Mouse (Mus musculus) lung, embryonic 15.5 days (tissue): ENCODE data around the gene Eef1akmt2. TPM values are rescaled to one million over a fixed set of nuclear protein-coding genes. Genes with fewer than 3 reads are reported as not detected.

Experiments used
- ATAC-seq: fragments of 200-750 bp; cut with Nextera tagmentation; 2 replicates; pipeline ENCODE4 v1.8.0; 2017; ENCODE audit warnings: moderate number of reproducible peaks, borderline replicate concordance; ENCODE audit not compliant: low FRiP score, low TSS enrichment; ENCODE audit errors: extremely low read depth
- H3K27ac ChIP-seq: fragments of 300-500 bp; sonication (generic); 2 replicates; pipeline ENCODE4 v1.5.1; 2015; ENCODE audit warnings: moderate library complexity, mild to moderate bottlenecking, inconsistent platforms
- H3K27me3 ChIP-seq: fragments of 300-500 bp; sonication (generic); 2 replicates; pipeline ENCODE4 v1.6.1; 2015; ENCODE audit warnings: inconsistent platforms
- H3K36me3 ChIP-seq: fragments of 300-500 bp; sonication (generic); 2 replicates; pipeline ENCODE4 v1.6.1; 2015; ENCODE audit warnings: inconsistent platforms
- H3K4me1 ChIP-seq: fragments of 300-500 bp; sonication (generic); 2 replicates; pipeline ENCODE4 v1.6.1; 2015; ENCODE audit warnings: inconsistent platforms
- H3K4me2 ChIP-seq: fragments of 300-500 bp; sonication (generic); 2 replicates; pipeline ENCODE4 v1.6.1; 2015; ENCODE audit warnings: inconsistent platforms, mild to moderate bottlenecking, moderate library complexity
- H3K4me3 ChIP-seq: fragments of 300-500 bp; sonication (generic); 2 replicates; pipeline ENCODE4 v1.5.1; 2015; ENCODE audit warnings: mild to moderate bottlenecking, inconsistent platforms
- H3K9ac ChIP-seq: fragments of 300-500 bp; sonication (generic); 2 replicates; pipeline ENCODE4 v1.6.1; 2015; ENCODE audit warnings: inconsistent platforms
- H3K9me3 ChIP-seq: fragments of 300-500 bp; sonication (generic); 2 replicates; pipeline ENCODE4 v1.6.1; 2016; ENCODE audit warnings: inconsistent platforms
- WGBS: fragments of 180-500 bp; shearing (Covaris S2); methylation state at CpG from one replicate; pipeline ENCODE4 v1.1.7; 2015; 5-methylcytosine and 5-hydroxymethylcytosine counted together
- polyA plus RNA-seq: library from polyadenylated mRNA; unstranded; fragments of >200 nt; fragmentation: Nextera tagmentation; extraction: Ambion mirVana; gene quantifications from 2 replicates; pipeline ENCODE4 v1.2.1, GENCODE M21; 2015

The Eef1akmt2 gene
- polyA plus RNA-seq, 1 experiment from 2014 or later, result 59.6 TPM

DNA sequence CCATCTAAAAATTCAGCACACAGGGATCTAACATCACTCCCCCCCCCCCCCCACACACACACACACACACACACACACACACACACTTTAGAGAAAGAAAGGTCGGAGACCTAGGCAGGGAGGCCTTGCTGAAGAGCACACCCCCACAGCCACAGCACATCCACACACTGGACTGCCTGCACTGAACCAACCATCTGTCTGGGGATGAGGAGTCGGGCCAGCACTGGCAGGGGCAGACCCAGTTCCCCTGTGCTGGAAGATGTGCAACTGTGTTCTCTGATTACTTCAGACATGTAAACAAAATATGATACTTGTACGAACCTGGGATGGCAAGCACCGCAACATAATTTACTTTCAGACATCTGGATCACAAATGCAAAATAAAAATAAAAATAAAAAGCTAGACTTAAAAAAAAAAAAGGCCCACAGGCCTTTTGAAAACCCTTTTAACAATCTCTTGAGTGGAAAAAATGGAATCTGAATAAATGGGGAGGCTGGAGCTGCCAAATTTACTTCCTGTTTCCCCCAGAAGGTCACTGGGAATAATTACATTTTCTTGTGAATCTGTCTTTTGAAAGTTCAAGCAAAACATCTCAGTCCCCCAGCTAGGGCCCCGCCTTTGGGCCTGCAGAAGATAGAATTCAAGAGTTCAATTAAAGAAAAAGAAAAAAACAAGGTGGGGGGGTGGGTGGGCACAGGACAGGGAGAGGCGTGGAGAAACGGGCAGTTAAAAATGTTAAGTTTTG, 44.2 kb downstream of the Eef1akmt2 start:
- H3K27me3 ChIP-seq, result no peaks in the 10 kb centered on the region
- H3K4me3 ChIP-seq, result no peak overlapping the region
- WGBS, result 42% methylated on average over 7 of the region's 7 CpGs
- no peak overlapping the region for H3K9ac ChIP-seq
- no peak for ATAC-seq
- H3K36me3 ChIP-seq, result no peaks in the 10 kb centered on the region
- peaks cover 81% of the 10 kb centered on the region for H3K4me1 ChIP-seq
- peak overlapping the region; percentile 76 for H3K27ac ChIP-seq
- H3K4me2 ChIP-seq, result peak overlapping the region; percentile 85; the same call in 1 of the 2 replicates
- no peaks in the 10 kb centered on the region for H3K9me3 ChIP-seq

DNA sequence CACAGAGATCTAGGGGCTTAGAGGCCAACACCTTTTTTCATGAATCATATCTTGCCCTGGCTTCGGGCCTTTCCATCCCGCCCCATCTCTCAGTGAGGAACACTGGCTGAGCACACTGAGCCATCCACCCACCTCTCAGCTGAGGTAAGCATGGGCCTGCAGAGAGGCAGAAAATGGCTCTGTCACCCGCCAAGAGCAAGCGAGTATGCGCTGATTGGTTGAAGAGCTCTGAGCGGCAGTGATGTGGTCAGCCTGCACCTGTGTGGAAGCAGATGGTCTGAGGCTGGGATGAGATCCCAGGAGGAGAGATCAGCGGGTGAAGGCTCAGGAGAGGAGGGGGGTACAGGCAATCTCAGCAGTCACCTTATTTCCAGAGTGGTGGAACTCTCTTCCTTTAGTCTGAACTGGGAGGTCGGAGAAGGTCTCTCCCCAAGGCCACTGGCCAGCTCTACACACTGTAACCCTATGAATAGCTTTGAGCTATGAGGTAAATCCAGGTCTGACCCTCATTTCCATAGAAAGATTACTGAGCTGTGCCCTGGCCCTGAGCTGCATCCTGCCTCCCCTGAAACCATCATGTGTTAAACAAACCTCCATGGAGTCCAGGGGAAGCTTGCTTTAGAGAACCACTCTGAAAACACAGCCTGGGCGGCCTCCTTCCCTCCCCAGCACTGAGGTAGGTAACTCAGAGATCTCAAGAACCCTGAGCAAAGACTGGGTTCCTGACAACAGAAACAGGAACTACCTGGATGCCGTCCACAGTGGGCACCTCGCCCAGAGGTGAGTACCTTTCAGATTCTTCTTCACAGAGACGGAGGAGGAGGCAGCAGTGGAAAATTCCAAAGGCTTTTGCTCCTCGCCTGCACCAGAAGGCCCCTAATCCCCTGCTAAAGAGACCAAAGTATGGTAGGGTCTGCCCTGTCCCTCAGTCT, 45.3 kb downstream of the Eef1akmt2 start:
- 60% methylated on average over 13 of the region's 13 CpGs for WGBS
- H3K9me3 ChIP-seq, result no peaks in the 10 kb centered on the region
- H3K4me2 ChIP-seq, result no peak overlapping the region
- H3K4me1 ChIP-seq, result peaks cover 86% of the 10 kb centered on the region
- H3K9ac ChIP-seq, result no peak overlapping the region
- ATAC-seq, result no peak
- H3K27ac ChIP-seq, result peak overlapping the region; percentile 76
- H3K27me3 ChIP-seq, result no peaks in the 10 kb centered on the region
- no peaks in the 10 kb centered on the region for H3K36me3 ChIP-seq
- no peak overlapping the region for H3K4me3 ChIP-seq

DNA sequence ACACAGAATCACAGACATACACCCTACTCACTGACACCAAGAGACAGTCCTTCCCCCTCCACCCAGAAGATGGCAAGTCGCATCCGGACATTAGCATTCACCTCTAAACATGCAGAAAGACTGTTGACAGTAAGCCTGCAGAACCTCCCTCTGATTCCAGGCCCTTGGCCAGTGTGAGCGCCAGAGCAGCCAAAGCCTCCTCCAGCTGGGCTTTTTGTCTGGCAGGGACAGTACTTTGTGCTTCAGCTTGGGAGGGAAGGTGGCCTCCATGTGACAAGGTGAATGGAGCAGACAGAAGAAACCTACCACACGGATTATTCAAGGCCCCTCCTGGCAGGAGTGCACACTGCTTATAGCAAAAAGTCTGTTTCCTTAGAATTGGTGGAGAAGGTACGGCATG, 46.2 kb downstream of the Eef1akmt2 start:
- no peak overlapping the region for H3K4me3 ChIP-seq
- H3K27me3 ChIP-seq, result no peaks in the 10 kb centered on the region
- H3K27ac ChIP-seq, result peak overlapping the region; percentile 76
- WGBS, result 72% methylated on average over 5 of the region's 5 CpGs
- no peak overlapping the region for H3K4me2 ChIP-seq
- H3K4me1 ChIP-seq, result peaks cover 87% of the 10 kb centered on the region
- H3K9me3 ChIP-seq, result no peaks in the 10 kb centered on the region
- no peaks in the 10 kb centered on the region for H3K36me3 ChIP-seq
- no peak for ATAC-seq
- H3K9ac ChIP-seq, result no peak overlapping the region

DNA sequence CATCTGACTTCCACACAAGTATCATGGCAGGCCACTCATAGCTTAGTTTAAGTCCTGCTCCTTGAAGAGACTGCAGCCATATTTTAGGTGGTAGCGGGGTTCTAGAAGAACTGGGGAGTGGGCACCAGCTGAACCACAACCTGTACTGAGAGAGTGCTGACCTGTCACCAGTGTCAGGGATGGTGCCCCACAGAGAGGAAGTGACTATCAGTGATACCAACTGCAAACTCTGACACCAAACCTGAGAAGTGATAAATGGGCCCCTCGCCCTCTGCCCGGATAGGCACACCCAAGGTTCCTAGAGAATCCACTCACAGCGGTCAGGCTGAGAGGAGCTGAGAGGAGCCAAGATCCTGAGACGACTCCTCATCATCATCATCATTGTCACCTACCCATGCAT, 47.5 kb downstream of the Eef1akmt2 start:
- no peak for ATAC-seq
- WGBS, result 76% methylated on average over 5 of the region's 5 CpGs

DNA sequence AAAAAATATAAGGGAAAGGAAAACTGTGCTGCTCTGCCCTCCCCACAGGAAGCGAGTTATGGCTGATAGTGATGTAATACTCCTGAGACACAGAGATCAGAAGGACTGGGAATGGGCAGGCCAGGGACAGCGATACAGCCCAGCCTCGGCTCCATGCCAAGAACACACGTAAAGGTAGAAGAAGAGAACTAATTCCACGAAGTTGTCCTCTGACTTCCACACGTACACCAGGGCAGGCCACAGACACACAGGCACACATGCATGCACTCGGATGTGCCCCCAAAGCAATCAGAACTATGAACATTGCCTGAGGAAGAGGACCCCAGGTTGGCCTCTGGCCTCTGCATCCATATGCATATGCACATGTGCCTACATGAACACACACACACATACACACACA, 48.0 kb downstream of the Eef1akmt2 start:
- Histone ChIP-seq H3K9me3 (no peaks in the 10 kb centered on the region), H3K4me2 (no peak overlapping the region), H3K4me3 (no peak overlapping the region), H3K27ac (no peak overlapping the region), H3K4me1 (peaks cover 81% of the 10 kb centered on the region), H3K27me3 (no peaks in the 10 kb centered on the region), H3K9ac (no peak overlapping the region), H3K36me3 (no peaks in the 10 kb centered on the region)
- no peak for ATAC-seq
- 67% methylated on average over 7 of the region's 7 CpGs for WGBS

More for the DNA sequence above, 47.5 kb downstream of the Eef1akmt2 start:
- H3K4me3 ChIP-seq, result no peak overlapping the region
- no peak overlapping the region for H3K9ac ChIP-seq
- no peak overlapping the region for H3K27ac ChIP-seq
- H3K9me3 ChIP-seq, result no peaks in the 10 kb centered on the region
- H3K4me1 ChIP-seq, result peaks cover 82% of the 10 kb centered on the region
- no peaks in the 10 kb centered on the region for H3K36me3 ChIP-seq
- H3K27me3 ChIP-seq, result no peaks in the 10 kb centered on the region
- no peak overlapping the region for H3K4me2 ChIP-seq

DNA sequence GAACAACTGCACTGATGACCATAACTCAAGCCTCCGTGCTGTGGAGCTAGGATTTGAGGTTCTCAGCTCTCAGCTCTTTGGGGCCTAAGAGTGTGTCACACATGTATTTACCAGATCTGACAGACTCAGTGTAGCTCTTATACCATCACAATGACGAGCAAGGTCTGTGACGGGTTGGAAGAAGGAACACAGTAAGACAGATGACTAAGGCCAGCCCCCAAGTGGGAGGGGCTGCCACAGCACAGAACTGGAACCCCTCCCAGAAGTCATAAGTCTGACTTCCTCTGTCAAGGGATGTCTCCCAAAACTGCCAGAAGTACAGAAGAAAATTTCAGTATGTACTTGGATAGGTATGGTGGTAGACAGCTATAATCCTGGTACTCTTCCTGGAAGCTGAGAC, 48.5 kb downstream of the Eef1akmt2 start:
- no peaks in the 10 kb centered on the region for H3K9me3 ChIP-seq
- no peak overlapping the region for H3K9ac ChIP-seq
- H3K36me3 ChIP-seq, result no peaks in the 10 kb centered on the region
- no peaks in the 10 kb centered on the region for H3K27me3 ChIP-seq
- ATAC-seq, result no peak
- no peak overlapping the region for H3K27ac ChIP-seq
- H3K4me1 ChIP-seq, result peaks cover 76% of the 10 kb centered on the region
- no peak overlapping the region for H3K4me3 ChIP-seq
- WGBS, result 57% methylated on average over 3 of the region's 3 CpGs
- no peak overlapping the region for H3K4me2 ChIP-seq

GRCm38 (mm10) chr7:132803336-132803735, 49.1 kb downstream of the Eef1akmt2 start:
- H3K36me3 ChIP-seq, result no peaks in the 10 kb centered on the region
- ATAC-seq, result no peak
- no peak overlapping the region for H3K4me3 ChIP-seq
- H3K9ac ChIP-seq, result no peak overlapping the region
- H3K4me1 ChIP-seq, result peaks cover 70% of the 10 kb centered on the region
- H3K27me3 ChIP-seq, result no peaks in the 10 kb centered on the region
- WGBS, result 89% methylated on average over 2 of the region's 2 CpGs
- H3K9me3 ChIP-seq, result no peaks in the 10 kb centered on the region
- H3K27ac ChIP-seq, result no peak overlapping the region
- no peak overlapping the region for H3K4me2 ChIP-seq

- Histone ChIP-seq H3K4me2 (no peak overlapping the region), H3K4me3 (no peak overlapping the region), H3K27me3 (no peaks in the 10 kb centered on the region), H3K4me1 (peaks cover 63% of the 10 kb centered on the region), H3K9ac (no peak overlapping the region), H3K9me3 (no peaks in the 10 kb centered on the region), H3K36me3 (no peaks in the 10 kb centered on the region), H3K27ac (no peak overlapping the region)
- WGBS, result 79% methylated on average over 11 of the region's 11 CpGs
- ATAC-seq, result no peak
Measured at GRCm38 (mm10) chr7:132802691-132803090, 49.8 kb downstream of the Eef1akmt2 start.

- Histone ChIP-seq H3K9ac (no peak overlapping the region), H3K4me3 (no peak overlapping the region), H3K4me1 (peaks cover 57% of the 10 kb centered on the region), H3K36me3 (no peaks in the 10 kb centered on the region), H3K9me3 (no peaks in the 10 kb centered on the region), H3K4me2 (no peak overlapping the region), H3K27me3 (no peaks in the 10 kb centered on the region), H3K27ac (no peak overlapping the region)
- ATAC-seq, result no peak
- WGBS, result 59% methylated on average over 2 of the region's 2 CpGs
Measured at GRCm38 (mm10) chr7:132802066-132802465, 50.4 kb downstream of the Eef1akmt2 start.

- Histone ChIP-seq H3K27me3 (no peaks in the 10 kb centered on the region), H3K36me3 (no peaks in the 10 kb centered on the region), H3K4me1 (peaks cover 51% of the 10 kb centered on the region), H3K4me2 (no peak overlapping the region), H3K27ac (no peak overlapping the region), H3K4me3 (no peak overlapping the region), H3K9ac (no peak overlapping the region), H3K9me3 (no peaks in the 10 kb centered on the region)
- WGBS, result 72% methylated on average over 5 of the region's 5 CpGs
- no peak for ATAC-seq
Measured at GRCm38 (mm10) chr7:132801509-132801908, 51.0 kb downstream of the Eef1akmt2 start.

- Histone ChIP-seq H3K27ac (peak overlapping the region; percentile 21; the same call in 1 of the 2 replicates), H3K9ac (no peak overlapping the region)
Measured at GRCm38 (mm10) chr7:132800868-132801267, 51.6 kb downstream of the Eef1akmt2 start.

More at GRCm38 (mm10) chr7:132800868-132801267, 51.6 kb downstream of the Eef1akmt2 start:
- Histone ChIP-seq H3K36me3 (no peaks in the 10 kb centered on the region), H3K4me3 (no peak overlapping the region), H3K4me2 (no peak overlapping the region), H3K9me3 (no peaks in the 10 kb centered on the region), H3K4me1 (peaks cover 45% of the 10 kb centered on the region), H3K27me3 (no peaks in the 10 kb centered on the region)
- 74% methylated on average over 10 of the region's 10 CpGs for WGBS
- no peak for ATAC-seq
